Mouse (Mus musculus): ENCODE data around the gene BC053393.

GRCm38 (mm10) chr11:46582741-46583140 lies 11.4 kb downstream of the BC053393 start:
- TF ChIP-seq CTCF (conservative IDR thresholded peaks at IDR 0.05; ENCODE audit: low read length) (no peak), POU5F1 (IDR thresholded peaks at IDR 0.05; ENCODE audit: borderline replicate concordance, low read length) (no peak)

Measured in E14TG2a.4 (cell line).